Mouse (Mus musculus) left cerebral cortex, adult 9 months (tissue): ENCODE measurements around the gene Myocos.

ENCODE experiments used
- DNase-seq, 2 experiments: peaks; one replicate each; pipeline ENCODE4 v3.0.0; 2022; ENCODE audit warnings: low spot score in 2 of 2

The Myocos gene

GRCm38 (mm10) chr1:162615511-162615910 is 42.5 kb downstream of the Myocos start:
- DNase-seq, result peak; percentile 6 to 33

- DNase-seq, result no peak
These were observed 46.8 kb downstream of the Myocos start for GRCm38 (mm10) chr1:162611191-162611590.

GRCm38 (mm10) chr1:162609633-162610250 is 48.3 kb downstream of the Myocos start:
- DNase-seq, result no peak

GRCm38 (mm10) chr1:162608127-162608526 is 49.9 kb downstream of the Myocos start:
- DNase-seq, result no peak

GRCm38 (mm10) chr1:162601288-162601687 is 56.7 kb downstream of the Myocos start:
- no peak for DNase-seq

GRCm38 (mm10) chr1:162599617-162600016 is 58.4 kb downstream of the Myocos start:
- DNase-seq, result no peak

GRCm38 (mm10) chr1:162597379-162598102 is 60.5 kb downstream of the Myocos start:
- DNase-seq, result no peak
